Mouse (Mus musculus) heart, embryonic 15.5 days (tissue): ENCODE measurements at regions not wholly inside any gene's neighbourhood (a gene's known extent, or its start where the extent isn't known, plus 50 kb on each side); places are given as distances from the start of the nearest gene placed in this dataset.

Experiments
- ATAC-seq: fragments of 200-750 bp; cut with Nextera tagmentation; replicated peaks from 2 replicates; pipeline ENCODE4 v1.8.0; 2017; ENCODE audit warnings: low read depth, moderate TSS enrichment; ENCODE audit not compliant: insufficient number of reproducible peaks, insufficient read depth, low FRiP score
- H3K27ac ChIP-seq: fragments of 300-500 bp; sonication (generic); 2 replicates; pipeline ENCODE4 v1.5.1; 2015; ENCODE audit warnings: mild to moderate bottlenecking, inconsistent platforms
- H3K27me3 ChIP-seq: fragments of 300-500 bp; sonication (generic); 2 replicates; pipeline ENCODE4 v1.6.1; 2015; ENCODE audit warnings: inconsistent platforms
- H3K36me3 ChIP-seq: fragments of 300-500 bp; sonication (generic); 2 replicates; pipeline ENCODE4 v1.6.1; 2015; ENCODE audit warnings: mild to moderate bottlenecking, inconsistent platforms
- H3K4me1 ChIP-seq: fragments of 300-500 bp; sonication (generic); replicated peaks from 2 replicates; pipeline ENCODE4 v1.6.1; 2015; ENCODE audit warnings: inconsistent platforms
- H3K4me2 ChIP-seq: fragments of 300-500 bp; sonication (generic); 2 replicates; pipeline ENCODE4 v1.6.1; 2015; ENCODE audit warnings: inconsistent platforms, mild to moderate bottlenecking, moderate library complexity
- H3K4me3 ChIP-seq: fragments of 300-500 bp; sonication (generic); 2 replicates; pipeline ENCODE4 v1.5.1; 2015; ENCODE audit warnings: mild to moderate bottlenecking, inconsistent platforms
- H3K9ac ChIP-seq: fragments of 300-500 bp; sonication (generic); 2 replicates; pipeline ENCODE4 v1.6.1; 2015; ENCODE audit warnings: mild to moderate bottlenecking, inconsistent platforms
- H3K9me3 ChIP-seq: fragments of 300-500 bp; sonication (generic); replicated peaks from 2 replicates; pipeline ENCODE4 v1.6.1; 2016; ENCODE audit warnings: inconsistent platforms
- WGBS: fragments of 180-500 bp; shearing (Covaris S2); methylation state at CpG from one replicate; pipeline ENCODE4 v1.1.7; 2015; ENCODE audit warnings: mixed read lengths; 5-methylcytosine and 5-hydroxymethylcytosine counted together

DNA sequence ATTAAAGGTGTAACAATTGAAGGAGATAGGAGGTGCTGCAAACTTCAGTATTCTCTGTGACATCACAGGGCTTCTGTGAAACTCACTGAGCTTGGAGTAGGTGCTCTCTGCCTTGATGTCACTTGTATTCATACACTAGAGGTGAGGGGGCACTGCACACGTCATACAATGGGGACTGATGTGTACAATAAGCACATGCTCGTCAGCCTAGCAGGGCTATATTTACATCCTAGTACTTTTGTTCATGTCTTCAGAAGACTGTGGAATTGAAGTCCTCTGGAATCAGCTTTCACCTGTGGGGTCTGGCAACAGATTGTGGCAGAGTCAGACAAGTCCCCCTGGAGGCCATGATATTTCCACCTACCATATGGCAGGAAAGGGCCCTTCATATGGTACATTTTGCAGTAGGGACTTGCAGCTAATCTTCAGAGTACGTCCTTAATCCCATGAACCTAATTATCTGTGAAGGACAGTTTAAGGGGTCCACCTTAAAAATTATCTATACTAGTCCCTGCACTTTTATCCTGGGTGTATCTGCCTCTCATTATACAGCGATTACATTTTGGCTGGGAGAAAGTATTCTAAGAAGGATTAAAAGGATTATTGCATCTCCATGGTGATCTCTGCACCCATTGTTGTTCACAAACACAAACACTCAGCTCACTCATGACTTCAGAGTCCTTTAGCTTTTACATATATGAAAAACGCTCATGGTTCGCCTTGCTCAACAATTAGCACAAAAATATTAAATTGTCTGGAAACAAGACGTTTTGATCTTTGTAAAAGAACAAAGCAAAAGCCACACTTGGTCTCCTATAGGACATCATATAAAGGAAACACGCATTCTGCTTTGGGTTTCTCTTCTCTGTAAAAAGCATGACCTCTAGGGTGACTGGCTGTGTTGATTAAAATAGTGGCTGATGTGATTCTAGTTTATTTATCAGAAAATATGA, 324.1 kb upstream of the Itga1 start:
- H3K27ac ChIP-seq: no peak overlapping the region
- WGBS: 69% methylated on average over 8 of the region's 8 CpGs
- ATAC-seq: no peak
- H3K9ac ChIP-seq: no peak overlapping the region
- H3K4me1 ChIP-seq: no peaks in the 10 kb centered on the region
- H3K9me3 ChIP-seq: no peaks in the 10 kb centered on the region
- H3K27me3 ChIP-seq: no peaks in the 10 kb centered on the region
- H3K36me3 ChIP-seq: no peaks in the 10 kb centered on the region
- H3K4me3 ChIP-seq: no peak overlapping the region
- no peak overlapping the region for H3K4me2 ChIP-seq

DNA sequence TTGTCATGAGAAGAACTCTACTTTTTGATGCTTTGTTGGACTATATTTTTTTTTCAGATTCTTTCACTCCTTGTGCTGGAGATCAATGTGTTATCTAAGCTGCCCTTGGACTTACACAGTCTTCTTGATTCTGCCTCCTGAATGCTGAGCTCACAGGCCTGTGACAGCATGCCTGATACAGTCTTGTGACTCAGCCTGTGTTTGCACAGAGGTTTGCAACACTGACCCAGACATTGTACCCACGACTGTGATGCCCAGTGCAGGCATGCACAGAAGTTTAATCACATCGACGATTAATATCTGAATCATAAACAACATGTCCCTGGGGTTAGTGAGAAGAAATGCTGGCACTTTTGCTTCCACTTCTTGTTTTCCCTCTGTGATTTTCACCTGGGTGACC, 322.0 kb upstream of the Itga1 start:
- Histone ChIP-seq H3K4me2 (no peak overlapping the region), H3K9ac (no peak overlapping the region), H3K9me3 (no peaks in the 10 kb centered on the region), H3K4me3 (no peak overlapping the region), H3K27ac (no peak overlapping the region), H3K27me3 (no peaks in the 10 kb centered on the region), H3K36me3 (no peaks in the 10 kb centered on the region), H3K4me1 (no peaks in the 10 kb centered on the region)
- WGBS: 66% methylated on average over 3 of the region's 3 CpGs
- ATAC-seq: no peak

DNA sequence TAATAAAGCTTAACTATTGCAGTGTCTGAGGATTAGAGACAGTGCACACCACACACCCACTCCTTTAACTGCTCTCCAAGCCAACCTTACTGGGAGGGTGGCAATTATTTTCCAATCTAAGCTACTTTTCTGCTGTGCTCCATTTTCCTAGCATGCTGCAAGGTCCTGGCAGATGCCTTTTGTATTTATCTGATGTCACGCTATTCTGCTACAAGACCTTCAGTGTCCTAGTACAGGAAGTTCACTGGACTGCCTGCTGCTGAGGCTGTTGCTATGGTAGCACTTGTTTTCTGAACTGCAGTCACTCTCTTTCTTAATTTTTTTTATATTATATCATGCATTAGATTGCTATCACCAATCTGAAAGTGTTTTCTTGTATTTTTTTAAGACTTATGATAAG, 319.7 kb upstream of the Itga1 start:
- no peak overlapping the region for H3K4me2 ChIP-seq
- H3K27me3 ChIP-seq: no peaks in the 10 kb centered on the region
- no peaks in the 10 kb centered on the region for H3K36me3 ChIP-seq
- no peaks in the 10 kb centered on the region for H3K4me1 ChIP-seq
- H3K4me3 ChIP-seq: no peak overlapping the region
- H3K27ac ChIP-seq: no peak overlapping the region
- WGBS: 36% methylated on average over 1 of the region's 1 CpGs
- no peak for ATAC-seq
- no peaks in the 10 kb centered on the region for H3K9me3 ChIP-seq
- no peak overlapping the region for H3K9ac ChIP-seq

DNA sequence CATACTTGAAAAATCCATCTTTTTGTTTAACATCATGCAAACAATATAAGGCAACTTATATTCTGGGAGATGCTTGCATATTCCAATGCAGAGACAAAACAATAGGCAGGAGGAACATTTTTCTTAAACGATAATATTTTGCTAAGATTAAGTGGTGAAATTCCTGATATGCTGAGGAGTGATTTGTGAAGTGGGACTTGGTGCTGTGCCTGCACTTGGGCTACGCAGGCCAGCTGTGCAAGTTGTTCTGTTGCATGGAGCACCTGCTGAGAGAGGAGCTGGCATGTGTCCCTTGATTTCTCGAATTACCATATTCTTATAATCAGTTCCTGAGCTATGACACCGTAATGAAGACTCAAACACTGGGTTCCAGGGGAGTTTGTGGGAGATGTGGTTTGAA, 316.1 kb upstream of the Itga1 start:
- no peak for ATAC-seq
- no peak overlapping the region for H3K27ac ChIP-seq
- 60% methylated on average over 4 of the region's 4 CpGs for WGBS

DNA sequence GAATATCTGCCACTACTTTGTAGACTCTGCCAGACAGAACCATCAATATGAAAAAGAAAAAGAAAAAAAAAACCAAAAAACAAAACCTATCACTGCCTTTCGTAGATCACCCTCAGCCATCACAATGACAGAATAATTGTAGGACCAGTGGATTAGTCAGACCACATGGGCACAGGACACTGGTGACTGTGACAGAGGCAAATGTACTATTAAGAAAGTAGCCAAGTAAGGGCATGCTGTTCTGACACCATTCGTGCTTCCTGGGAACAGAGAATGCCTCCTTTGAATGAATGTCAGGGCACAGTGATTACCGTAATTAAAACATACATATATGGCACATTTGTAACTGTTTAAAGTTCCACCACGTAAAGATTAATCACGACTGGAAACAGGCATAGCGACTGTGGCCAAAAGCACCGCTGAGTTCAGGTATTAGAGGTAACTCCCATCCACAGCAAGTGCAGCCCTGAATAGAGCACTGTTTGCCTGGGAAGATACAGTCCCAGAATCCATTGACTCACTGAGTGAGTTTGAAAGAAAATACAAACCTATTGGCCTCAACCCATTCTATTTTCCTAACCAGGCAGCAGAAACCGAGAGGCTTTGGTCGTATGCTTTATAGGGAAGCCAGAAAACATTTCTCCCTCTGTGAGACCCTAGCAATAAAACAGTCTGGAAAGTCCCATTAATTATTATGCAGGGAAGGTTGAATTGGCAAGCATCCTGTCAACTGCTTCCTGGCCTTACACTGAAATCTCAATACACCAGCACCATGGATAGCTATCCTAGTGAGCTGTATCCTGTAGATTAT, 312.2 kb upstream of the Itga1 start:
- 76% methylated on average over 9 of the region's 9 CpGs for WGBS
- no peaks in the 10 kb centered on the region for H3K4me1 ChIP-seq
- no peaks in the 10 kb centered on the region for H3K36me3 ChIP-seq
- H3K9me3 ChIP-seq: no peaks in the 10 kb centered on the region
- no peak overlapping the region for H3K27ac ChIP-seq
- ATAC-seq: no peak
- no peaks in the 10 kb centered on the region for H3K27me3 ChIP-seq
- H3K4me3 ChIP-seq: no peak overlapping the region
- H3K4me2 ChIP-seq: no peak overlapping the region
- no peak overlapping the region for H3K9ac ChIP-seq

More for the DNA sequence above, 316.1 kb upstream of the Itga1 start:
- no peak overlapping the region for H3K4me2 ChIP-seq
- no peak overlapping the region for H3K4me3 ChIP-seq
- no peaks in the 10 kb centered on the region for H3K9me3 ChIP-seq
- H3K27me3 ChIP-seq: no peaks in the 10 kb centered on the region
- H3K4me1 ChIP-seq: no peaks in the 10 kb centered on the region
- no peaks in the 10 kb centered on the region for H3K36me3 ChIP-seq
- no peak overlapping the region for H3K9ac ChIP-seq

DNA sequence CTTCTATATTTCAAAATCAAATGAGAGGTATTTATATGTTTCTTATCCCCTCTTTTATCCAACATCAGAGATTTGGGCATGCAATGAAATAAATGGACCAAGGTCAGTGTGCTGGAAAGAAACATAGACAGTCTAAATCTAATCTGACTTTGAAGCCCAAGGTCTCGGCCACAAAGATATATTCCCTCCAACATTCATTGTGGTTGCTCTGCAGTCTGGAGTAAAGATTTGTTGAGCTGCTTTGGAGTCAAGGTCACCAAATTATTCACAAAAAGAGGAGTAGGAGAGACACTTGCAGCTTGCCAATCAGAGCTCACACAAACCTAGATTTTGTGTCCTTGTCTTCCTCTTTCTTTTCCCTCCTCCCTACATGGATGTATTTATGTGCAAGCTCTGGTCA, 304.2 kb upstream of the Itga1 start:
- Histone ChIP-seq H3K4me2 (no peak overlapping the region), H3K36me3 (no peaks in the 10 kb centered on the region), H3K27ac (no peak overlapping the region), H3K4me3 (no peak overlapping the region), H3K9me3 (no peaks in the 10 kb centered on the region), H3K9ac (no peak overlapping the region), H3K4me1 (no peaks in the 10 kb centered on the region), H3K27me3 (no peaks in the 10 kb centered on the region)
- ATAC-seq: no peak
- 67% methylated on average over 1 of the region's 1 CpGs for WGBS

DNA sequence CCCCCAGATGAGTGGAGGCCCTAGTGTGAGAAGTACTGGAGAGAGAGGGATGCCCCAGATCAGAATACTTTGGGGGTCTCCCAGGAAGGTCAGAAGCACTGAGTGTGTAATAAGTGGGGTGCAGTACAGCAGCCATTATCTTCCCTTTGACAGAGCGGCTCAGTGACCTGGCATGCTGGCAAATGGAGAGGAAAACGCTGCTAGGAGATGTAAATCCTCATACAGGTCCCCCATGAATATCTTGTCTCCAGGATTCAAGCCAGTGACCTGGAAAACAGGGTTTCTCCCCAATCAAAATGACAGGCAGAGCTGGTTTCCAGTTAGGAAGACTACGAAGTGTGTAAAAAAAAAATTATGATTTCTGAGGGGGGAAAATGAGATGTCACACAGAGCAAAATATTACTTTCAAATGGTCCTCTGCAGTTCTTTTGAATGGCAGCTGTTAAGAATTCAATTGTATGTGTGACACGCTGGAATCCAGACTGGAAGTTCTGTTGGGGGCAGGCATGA, 299.0 kb upstream of the Itga1 start:
- H3K4me3 ChIP-seq: no peak overlapping the region
- H3K9me3 ChIP-seq: no peaks in the 10 kb centered on the region
- no peaks in the 10 kb centered on the region for H3K27me3 ChIP-seq
- H3K4me1 ChIP-seq: no peaks in the 10 kb centered on the region
- H3K36me3 ChIP-seq: no peaks in the 10 kb centered on the region
- no peak overlapping the region for H3K9ac ChIP-seq
- no peak overlapping the region for H3K27ac ChIP-seq
- no peak overlapping the region for H3K4me2 ChIP-seq
- no peak for ATAC-seq
- 70% methylated on average over 4 of the region's 4 CpGs for WGBS

DNA sequence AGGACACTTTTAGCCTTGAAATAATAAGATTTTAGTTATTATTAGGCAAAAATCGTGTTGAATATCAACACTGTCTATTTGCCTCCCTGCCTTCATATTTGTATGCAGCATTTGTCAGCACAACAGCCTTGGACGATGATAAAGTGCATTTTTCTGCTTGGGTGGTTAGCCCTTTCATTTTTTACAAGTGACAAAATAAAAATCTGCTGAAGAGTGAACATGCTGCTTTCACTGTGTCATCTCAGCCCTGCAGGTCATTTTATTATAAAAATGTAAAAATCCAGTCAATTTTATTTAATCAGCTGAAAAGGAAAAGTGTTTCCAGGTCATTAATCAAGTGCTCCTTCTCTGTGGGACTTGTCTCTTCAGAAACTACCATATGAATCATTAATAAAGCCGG, 277.9 kb upstream of the Itga1 start:
- Histone ChIP-seq H3K4me3 (no peak overlapping the region), H3K27ac (no peak overlapping the region), H3K4me2 (no peak overlapping the region), H3K36me3 (no peaks in the 10 kb centered on the region), H3K9me3 (no peaks in the 10 kb centered on the region), H3K4me1 (no peaks in the 10 kb centered on the region), H3K9ac (no peak overlapping the region), H3K27me3 (no peaks in the 10 kb centered on the region)
- 55% methylated on average over 3 of the region's 3 CpGs for WGBS
- no peak for ATAC-seq

DNA sequence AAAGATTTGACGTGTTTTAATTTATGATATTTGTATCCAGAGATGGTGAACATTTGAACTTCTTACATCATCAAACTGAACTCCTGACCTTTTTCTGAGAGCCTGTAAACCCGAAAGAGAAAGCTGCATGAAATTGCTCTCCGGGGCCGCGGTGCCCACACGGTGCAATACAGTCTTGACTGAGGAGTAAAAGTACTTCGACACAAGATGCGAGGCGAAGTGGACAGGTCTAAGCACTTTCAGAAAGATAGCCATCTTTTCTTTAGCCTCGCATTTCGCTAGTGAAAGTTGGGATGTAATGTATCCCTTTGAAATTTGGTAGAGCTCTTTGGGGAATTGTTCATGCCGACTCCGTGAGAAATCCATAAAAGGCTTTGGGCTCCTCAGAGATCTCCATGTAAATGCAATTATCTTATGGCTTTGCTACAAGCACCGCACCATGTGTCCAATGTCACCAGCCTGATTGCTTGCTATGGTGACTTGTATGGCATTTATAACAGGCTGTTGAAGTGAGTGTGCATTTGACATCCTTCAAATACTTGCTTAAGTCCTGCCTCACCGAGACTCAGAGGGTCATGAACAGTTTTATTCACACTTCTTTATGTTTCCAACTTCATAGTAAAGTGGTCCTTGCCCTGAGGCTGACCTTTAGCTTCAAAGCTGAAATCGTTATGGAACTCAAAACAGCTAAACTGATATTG, 274.6 kb upstream of the Itga1 start:
- Histone ChIP-seq H3K36me3 (no peaks in the 10 kb centered on the region), H3K9ac (no peak overlapping the region), H3K4me1 (no peaks in the 10 kb centered on the region), H3K4me2 (no peak overlapping the region), H3K4me3 (no peak overlapping the region), H3K27me3 (no peaks in the 10 kb centered on the region), H3K27ac (no peak overlapping the region), H3K9me3 (no peaks in the 10 kb centered on the region)
- no peak for ATAC-seq
- WGBS: 78% methylated on average over 16 of the region's 16 CpGs

DNA sequence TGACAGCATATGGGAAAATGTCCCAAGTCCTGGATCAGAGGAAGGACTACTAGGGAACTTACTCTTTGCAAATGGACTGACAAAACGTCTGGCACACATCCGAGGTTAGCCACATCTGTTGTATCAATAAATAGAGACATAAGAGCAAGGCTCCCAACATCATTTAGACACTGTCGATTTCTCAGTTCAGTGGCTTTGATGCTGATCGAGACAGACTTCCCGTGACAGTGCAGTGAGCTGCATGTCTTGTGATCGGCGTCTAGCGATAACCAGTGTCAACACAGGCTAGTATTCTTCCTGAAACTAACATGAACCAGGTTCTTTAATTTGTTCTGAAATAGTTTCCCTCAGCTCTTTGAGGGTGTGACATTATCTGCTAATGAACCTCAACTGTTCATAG, 259.7 kb upstream of the Itga1 start:
- no peaks in the 10 kb centered on the region for H3K27me3 ChIP-seq
- no peak overlapping the region for H3K27ac ChIP-seq
- no peaks in the 10 kb centered on the region for H3K4me1 ChIP-seq
- no peak overlapping the region for H3K9ac ChIP-seq
- no peak for ATAC-seq
- H3K4me2 ChIP-seq: no peak overlapping the region
- WGBS: 73% methylated on average over 8 of the region's 8 CpGs
- no peaks in the 10 kb centered on the region for H3K36me3 ChIP-seq
- H3K9me3 ChIP-seq: no peaks in the 10 kb centered on the region
- H3K4me3 ChIP-seq: no peak overlapping the region

DNA sequence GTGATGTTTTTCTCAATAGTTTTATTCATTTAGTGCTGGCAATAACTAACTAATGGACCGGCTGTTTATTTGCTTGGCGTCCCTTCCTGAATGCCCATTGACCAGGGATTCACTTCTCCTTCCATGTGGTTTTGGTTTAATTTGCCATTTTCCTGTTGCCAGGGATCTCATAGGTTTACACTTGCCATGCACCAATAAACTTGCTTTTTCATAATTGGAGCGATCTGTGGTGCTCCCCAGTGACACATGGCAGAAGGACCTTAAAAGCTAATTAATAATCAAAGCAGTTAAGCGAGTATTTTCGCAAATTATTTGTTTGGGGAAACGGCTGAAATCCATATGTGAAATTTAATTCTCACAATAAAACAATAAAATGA, 245.2 kb upstream of the Itga1 start:
- H3K27me3 ChIP-seq: no peaks in the 10 kb centered on the region
- no peak overlapping the region for H3K4me3 ChIP-seq
- H3K36me3 ChIP-seq: no peaks in the 10 kb centered on the region
- 81% methylated on average over 6 of the region's 6 CpGs for WGBS
- no peak overlapping the region for H3K9ac ChIP-seq
- ATAC-seq: no peak
- no peak overlapping the region for H3K4me2 ChIP-seq
- no peaks in the 10 kb centered on the region for H3K9me3 ChIP-seq
- H3K27ac ChIP-seq: no peak overlapping the region
- H3K4me1 ChIP-seq: no peaks in the 10 kb centered on the region
